Mouse (Mus musculus) MN1 (cell line): ENCODE measurements at regions not wholly inside any gene's neighbourhood (a gene's known extent, or its start where the extent isn't known, plus 50 kb on each side); places are given as distances from the start of the nearest gene placed in this dataset.
A peak's percentile ranks its signal among the peaks of the same experiment; 100 is the strongest.

Experiments
- DNase-seq: peaks from one replicate; pipeline ENCODE4 v3.0.0-alpha.2; 2016; ENCODE audit warnings: low spot score

DNA sequence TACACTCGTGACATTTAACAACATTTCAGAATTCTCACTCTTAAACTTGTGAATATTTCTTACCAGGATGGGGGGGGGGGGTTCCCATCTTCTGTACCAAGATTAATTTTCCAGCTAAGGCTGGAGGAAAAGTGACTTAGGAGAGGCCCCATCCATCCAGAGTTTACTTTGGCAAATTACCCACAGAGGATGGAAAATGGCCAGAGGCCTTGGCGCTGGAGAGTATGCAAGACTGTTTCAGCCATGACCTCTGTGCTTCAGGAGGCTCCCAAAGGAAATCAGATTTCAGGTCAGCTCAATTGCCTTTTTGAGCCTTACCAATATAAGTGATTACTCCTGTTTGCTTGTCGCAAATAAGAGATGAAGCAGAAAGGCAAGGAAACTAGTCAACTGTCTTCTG lies 143.4 kb upstream of the F930015N05Rik start:
- DNase-seq: no peak

DNA sequence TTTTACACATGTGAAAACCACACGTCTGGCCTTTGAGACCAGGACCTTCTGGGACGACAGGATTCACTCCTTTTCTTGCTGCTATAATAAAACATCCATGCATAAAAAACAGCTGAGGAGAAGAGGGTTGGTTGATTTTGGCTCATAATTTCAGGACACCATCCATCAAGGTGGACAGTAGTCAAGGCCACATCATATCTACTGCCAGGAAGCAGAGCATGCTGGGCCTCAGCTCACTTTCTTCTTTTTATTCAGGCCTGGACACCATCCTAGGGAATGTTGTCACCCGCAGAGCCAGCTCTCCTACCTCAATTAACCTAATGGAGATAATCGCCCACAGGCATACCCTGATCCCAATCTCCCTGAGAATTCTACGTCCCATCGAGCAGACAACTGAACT lies 149.6 kb upstream of the F930015N05Rik start:
- DNase-seq: no peak

DNA sequence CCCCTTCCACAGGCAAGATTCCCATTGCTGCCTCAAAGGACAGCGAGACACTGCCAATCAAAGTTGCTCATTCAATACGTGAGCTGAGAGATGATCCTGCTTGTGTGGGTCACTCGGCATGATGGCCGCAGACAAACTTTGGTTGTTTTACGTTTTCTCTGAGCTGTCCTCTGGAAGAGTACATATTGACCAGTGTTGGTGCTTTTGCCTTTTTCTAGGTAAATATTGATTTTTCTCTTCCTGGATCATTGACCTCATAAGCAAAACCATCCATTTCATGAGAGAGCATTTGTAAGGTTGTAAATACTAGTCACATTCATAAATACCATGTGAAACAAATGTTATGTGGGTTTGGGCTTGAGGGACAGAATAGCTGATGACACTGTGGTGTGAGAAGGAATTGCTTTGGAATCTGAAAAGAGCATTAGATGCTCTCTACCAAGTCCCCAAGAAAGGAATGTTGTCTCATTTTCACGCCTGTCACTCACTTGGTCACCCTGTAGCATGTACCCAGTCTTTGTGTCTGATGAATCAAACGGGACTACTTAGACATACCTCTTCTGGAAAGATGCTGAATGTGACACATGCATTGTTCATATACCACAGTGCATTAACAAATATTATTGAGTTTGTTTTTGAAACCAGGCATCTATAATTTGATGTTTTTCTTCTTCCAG lies 150.7 kb upstream of the F930015N05Rik start:
- DNase-seq: no peak

DNA sequence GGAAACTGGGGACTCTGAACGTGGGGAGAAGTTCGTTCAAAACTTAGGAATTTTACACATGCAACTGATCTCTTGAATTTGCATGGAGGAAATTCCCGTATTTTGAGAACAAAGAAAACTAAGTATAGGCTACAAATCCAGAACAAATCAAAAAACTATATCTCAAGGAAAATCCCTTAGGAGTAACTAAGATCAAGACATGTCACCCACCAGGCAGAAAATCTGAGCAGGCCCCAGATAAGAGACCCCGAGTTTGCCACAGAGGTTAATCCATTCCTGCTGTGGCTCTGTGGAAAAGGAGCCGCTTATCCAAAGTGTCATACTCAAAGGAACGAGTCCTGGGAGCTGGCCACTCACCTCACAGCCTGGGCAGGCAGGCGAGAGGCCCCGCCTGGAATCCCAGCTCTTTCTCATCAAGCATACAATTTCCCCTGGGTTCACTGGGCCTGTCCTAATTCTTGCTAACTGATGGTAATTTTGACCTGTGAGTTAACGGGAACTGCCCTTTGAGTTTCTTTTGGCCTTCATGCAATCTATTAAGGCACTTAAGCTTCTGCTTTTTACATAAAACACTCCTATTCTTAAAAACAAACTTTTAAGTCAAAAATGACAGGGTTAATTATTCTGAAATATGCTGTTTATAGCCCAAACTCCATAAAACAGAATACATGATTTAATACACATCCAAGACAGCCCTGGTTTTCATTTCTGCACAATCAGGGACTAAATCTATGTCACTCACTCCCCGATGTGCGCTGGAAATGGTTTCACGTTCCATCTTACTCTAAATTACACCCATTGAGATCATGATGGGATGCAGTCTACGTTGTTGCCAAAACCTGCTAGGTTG lies 151.5 kb upstream of the F930015N05Rik start:
- DNase-seq: no peak

DNA sequence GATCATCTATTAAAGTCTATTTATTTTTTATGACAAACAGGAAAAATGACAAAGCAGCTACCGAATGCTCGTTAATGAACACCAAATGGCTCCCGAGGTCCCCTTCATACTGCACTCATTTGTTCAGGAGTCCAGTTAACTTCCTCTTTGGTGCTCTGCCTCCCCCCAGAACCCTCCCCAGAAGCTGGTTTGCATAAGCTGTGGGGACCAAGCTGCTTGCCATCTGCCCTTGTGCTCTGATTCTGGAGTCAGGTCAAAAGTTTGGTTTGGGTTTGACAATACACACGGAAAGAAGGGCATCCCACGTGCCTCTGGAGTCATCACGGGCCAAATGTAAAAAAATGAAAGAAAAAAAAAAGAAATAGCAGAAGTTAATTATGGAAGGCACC lies 152.1 kb upstream of the F930015N05Rik start:
- no peak for DNase-seq

DNA sequence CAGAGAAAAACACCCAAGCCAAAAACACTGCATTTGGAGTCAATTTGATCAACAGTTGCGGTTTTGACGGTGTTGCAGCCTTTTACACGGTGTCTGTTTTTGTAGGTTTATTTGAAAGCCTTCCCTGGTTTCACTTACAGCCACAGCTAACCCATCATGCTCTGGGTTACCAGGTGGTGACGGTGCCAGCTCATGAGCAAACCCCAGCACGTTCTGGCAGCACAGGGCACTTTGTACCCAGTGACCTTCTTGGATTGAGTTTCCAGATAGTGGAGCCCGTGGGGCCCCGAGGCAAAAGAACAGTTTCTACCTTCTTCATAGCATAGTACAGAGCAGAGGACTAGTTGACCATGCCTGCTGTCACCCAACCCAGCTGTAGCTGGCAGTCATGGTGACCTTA lies 152.6 kb upstream of the F930015N05Rik start:
- no peak for DNase-seq

DNA sequence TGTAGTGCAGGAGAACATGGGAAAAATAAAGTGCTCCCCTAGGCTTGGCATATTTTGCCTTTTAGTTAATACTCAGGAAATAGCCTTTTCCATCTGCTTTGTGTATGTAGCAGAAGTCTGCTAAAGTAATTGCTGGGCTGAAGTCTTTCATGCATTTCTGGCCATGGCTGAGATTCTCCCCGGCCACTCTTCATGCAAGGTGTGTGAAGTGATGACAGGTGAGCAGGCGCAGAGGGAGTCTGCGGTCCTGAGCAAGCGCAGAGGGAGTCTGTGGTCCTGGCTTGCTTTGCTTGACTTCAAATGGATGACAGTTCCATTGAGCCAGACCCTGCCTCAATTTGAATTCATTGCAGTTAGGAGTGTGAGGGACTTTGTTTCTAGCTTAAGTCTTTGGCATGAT lies 153.6 kb upstream of the F930015N05Rik start:
- no peak for DNase-seq

DNA sequence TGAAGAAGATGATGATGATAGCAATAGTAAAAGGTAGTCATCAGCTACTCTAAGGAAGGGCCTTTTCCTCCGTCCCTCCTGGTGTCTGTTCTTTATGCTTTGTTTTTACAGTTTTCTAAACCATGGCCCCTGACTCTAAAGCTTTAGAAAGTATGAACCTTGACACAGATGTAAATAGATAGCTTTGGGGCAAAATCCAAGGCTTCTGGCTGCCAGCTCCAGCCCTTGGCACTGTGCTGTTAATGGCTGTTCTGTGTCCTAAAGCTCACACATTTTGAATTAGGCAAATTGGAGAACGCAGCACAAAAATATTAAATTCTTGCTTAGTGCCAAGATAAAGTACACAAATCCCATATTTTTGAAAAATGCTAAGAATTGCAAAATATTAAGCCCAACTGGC lies 155.8 kb upstream of the F930015N05Rik start:
- DNase-seq: no peak

DNA sequence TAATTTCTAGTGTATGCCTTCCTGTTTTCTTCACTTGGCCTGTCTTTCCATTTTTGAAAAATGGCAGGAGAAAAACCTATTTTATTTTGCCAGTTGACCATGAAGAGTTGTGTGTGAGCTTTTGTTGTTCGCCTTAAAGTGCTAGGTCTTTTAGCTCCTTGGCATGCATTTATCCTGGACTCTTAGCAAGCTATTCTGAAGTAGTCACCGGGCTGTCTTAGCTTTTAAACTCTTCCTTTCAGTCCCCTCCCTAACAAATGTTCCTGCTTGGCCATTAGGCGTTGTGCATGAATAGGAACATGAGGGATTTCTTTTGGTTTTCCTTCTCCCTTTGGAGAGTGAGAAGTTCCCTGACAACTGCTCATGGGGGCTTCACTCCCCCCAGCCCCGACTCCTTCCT lies 160.9 kb upstream of the F930015N05Rik start:
- DNase-seq: no peak

DNA sequence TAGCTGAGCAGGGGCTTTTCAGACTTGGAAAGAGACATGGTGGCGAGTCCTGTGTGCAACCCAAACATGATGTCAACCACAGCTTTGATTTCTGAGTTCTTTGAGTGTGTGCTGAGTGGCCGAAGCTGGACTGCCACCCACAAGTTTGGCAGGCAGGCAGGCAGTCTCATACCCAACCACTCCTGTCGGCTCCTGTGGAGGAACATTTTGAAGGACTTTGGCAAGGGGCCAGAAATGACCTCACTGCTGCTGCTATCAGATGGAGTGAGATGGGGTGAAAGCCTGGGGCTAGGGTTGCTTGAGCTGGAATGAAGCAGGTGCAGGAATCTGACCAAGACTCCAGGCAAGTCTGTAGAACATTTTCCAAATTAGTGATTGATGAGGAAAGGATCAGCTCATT lies 162.7 kb upstream of the F930015N05Rik start:
- DNase-seq: peak; percentile 78

DNA sequence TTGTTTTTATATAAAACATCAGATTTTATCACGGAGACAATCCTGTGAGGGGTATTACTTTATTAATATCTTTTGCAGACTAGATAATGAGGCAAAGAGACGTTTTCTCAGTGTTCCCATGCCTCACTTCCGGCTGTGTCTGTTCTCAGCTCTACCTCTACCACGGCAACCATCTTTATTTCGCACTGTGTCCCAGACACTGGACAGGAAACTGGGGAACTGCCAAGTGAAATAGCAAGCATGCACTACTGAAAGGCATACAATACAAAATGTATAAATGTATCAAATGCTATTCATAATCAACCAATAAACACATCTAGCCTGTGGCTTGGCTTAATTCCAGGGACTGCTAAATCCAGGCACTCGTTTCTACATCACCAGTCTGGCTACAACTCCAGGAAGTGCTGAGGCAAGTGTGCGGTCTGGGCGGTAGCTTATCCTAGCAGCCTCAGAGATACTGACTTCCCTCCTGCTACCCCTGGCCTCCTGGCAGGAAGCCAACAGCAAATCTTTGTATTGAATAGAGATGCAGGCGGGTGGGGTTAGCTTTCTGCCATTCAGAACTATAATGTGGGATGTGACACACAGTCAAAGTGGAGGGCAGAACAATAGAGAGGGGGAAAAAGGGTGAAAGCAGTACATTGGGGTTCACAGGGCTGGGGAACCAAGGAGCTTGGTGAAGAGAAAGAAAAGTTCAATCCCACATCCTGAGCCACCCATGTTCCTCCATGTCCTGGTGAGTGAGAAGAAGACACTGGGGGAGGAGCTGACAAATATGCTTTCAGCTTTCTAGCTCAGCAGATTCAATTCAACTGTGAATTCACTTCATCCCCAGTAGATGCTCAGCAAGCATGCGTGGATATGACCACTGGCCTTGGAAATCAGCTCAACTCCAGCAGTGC lies 164.0 kb upstream of the F930015N05Rik start:
- peak; percentile 67 for DNase-seq

DNA sequence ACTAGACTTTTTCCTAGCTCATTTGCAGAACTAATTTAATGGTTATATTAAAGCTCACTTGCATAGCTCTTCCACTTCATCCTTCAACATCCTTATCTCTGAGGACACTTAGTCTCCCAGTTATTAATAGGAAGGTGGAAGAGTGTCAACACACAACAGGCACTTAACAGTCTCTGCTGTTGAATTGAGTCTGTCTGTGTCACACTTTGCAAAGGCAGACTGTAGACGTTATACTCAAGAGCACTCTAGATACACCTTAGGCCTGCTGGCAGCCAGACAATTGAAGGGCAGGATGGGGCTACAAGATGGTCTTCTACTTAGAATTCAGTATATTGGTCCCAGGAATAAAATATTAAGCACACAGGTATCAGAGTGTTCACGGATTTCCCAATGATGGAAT lies 172.6 kb upstream of the F930015N05Rik start:
- no peak for DNase-seq

DNA sequence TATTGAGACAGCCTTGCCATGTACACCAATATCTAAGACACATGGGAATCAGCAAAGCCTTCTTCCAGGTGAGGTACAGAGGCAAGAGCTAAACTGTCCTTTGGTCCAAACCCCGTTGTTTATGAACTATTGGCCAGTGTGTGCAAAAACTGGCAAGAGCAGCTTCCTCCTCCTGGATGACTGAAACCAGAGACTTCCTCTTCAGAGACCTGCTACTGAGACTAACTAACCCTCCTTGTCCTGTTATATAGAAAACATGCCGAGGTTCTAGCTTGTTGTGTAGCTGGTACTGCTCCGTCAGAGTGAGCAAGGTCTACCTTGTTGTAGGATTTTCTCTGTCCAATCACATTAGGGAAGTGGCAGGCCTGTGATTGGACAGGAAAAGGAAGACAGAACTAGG lies 174.3 kb upstream of the F930015N05Rik start:
- DNase-seq: no peak

DNA sequence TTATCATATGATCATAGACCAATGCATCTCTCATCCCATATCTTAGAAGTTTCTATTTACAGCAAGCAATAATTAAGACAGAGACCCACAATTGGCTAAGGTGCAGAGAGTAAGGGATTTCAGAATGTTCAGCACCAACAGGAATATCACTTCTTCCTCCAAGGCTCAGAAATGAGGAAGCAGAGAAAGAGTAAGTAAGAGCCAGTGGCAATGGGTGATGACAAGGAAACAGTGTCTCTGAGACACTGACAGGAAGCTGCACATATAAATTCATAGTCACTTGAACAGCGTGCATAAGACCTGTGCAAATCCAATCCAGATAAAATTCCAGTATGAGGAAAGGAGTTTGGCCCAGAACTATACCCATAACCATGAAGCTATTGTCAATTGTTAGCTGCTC lies 178.7 kb upstream of the F930015N05Rik start:
- DNase-seq: no peak

DNA sequence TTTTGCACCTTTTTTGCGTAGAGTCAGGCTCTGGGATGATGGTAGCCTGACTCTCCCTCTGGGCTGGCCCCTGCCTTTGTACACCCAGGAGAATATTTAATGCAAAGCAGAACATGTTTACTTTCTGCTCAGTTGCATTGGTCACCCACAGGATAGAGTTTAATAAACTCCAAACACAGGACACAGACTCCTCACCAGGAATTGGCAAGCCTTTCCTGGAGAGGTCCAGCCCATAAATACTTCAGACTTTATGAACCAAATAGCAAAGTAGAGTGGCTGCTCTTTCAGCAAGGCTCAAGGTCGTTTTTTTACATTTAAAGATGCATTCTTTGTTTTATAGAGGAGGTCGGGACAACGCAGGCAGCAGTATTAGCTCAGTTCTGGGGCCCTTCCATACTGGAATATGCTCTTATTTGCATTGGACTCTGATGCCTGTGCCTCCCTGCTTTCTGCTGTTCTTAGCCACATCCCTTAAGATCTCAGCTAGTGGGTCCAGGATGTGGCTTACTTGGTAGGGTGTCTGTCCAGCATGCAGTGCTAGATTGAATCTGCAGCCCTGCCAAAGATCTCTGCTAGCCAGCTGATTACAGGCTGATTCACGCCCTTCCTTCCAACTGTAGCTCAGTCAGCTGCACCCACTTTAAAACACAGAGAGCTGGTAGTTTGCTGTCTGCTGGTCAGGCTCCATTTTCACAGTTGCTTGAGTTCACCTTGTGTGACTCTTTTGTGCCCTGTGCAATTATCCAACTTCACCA lies 182.4 kb upstream of the F930015N05Rik start:
- DNase-seq: no peak

DNA sequence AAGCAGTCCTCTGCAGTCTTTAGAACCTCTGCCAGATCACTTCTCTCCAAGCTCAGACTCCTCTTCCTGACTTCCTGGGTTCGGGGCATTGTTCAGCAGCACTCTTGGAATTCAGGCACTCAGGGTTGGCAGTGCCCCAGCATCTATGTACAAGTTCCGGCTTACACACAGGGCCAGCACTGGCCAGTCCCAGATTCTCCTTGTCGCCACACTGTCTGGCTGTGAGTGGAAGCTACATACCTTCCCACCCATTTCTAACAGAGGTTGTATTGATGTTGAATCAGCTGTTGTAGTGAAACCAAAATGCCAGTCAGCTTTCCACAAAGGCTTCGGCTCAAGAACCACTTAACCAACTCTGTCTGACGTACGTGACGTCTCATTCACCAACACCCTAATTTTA lies 190.7 kb upstream of the F930015N05Rik start:
- DNase-seq: no peak

DNA sequence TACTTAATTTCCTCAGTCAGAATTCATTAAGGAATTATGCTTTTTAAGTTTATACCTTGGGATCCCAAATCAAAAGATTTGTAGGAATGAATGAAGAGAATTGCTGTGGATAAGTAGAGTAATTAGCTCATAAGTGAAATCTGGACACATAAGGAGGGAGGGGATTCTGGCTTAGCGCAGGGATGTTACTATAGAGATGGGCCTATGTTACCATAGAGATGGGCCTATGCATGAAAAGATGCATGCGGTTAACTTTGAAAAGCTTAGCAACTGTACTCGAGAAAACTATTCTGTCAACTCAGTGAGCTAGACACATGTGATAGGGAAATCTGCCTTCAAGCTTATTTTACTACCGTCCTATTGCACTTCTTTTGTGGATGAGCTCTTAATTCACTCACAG lies 204.5 kb upstream of the F930015N05Rik start:
- DNase-seq: no peak

DNA sequence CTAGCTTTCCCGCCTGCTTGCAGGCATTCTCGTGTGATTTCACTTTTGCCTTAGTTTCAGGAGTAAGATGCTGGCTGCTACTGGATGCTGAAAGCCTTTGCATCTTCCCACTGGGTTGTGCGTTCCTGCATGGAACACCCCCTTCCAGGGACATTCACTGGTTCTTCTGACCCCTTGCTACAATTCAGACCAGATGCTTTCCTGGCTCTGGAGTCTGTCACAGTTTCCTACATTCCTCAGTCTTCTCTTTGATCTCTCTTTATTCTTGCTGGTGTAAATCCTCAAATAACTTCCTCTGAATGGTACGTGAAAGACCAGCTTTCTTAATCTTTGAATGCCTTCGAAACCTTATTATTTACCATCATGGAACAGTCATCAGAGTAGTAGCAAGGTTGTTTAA lies 206.7 kb upstream of the F930015N05Rik start:
- no peak for DNase-seq

DNA sequence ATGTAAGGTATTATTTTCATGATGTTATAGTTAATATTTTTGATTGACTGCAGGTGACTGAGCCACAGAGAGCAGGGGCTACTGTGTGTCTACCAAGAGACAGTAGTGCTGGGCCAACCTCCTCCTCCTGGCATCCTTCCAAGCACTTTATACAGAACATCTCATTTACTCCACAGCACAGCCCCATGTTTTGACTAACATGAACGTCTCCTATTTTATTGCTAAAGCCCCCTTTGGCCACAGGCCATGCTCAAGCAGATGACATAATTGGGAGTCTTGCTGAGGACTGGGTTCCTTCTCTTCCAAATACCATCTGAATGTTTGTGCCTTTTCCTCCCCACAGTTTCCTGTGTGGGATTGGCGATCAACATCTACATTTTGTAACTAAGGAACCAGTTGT lies 211.5 kb upstream of the F930015N05Rik start:
- DNase-seq: no peak

DNA sequence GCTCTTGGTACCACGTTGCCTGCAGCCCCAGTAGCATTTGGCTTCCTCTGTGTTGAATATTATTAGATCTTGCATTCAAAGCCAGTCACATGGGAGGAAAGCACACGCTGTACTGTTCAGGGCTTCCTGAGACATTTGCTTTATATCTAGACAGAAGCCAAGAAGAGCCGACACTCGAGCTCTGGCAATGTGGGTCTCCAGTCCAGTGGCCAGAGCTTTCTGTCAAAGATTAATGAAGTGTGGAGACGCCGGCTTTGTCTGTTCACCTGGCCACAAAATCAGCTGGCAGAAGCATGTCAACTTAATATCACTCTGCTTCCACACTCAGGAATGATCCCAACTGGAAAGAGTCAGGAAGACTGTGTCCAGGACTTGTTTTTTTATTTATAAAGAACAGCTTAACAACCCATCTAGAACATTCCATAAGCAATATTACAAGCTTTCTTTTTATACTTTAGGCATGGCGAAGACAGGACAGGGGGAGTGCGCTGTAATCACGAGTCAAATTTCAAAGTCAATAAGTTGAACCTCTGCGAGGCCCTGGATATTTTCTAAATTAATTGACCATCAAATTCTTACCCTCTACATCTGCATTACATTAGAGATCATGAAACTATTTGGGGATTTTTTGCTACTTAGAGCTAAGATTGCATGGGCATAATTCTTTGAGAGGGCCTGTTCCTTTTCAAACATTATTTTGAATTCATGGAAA lies 214.3 kb upstream of the F930015N05Rik start:
- no peak for DNase-seq

DNA sequence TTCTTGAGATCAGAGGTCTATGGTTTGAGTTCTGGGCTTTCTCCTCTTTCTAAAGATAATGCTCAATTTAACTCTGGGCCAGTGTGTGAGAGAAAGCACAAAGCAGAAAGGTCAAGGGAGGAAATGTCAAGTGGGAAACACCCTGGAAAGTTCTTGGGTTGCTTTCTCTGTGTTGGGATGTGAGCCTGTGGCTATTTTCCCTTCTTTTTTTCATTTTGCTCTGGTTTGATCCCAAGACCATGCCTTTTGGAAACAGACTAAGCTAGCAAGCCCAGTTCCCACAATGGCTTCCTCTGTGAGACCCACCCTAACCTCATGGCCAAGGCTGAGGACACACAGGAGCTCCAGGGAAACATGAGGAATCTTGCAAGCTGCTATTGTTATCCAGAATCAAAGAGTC lies 216.4 kb upstream of the F930015N05Rik start:
- DNase-seq: no peak
